Comparison of ENCODE assay signal across 7 mouse cellular contexts in genomic region chr2:116062251-116062651, GRCm38 (mm10). TPM values are rescaled to one million over a fixed set of nuclear protein-coding genes. Genes with fewer than 3 reads are reported as not detected.
A peak's percentile ranks its signal among the peaks of the same experiment; 100 is the strongest.
DNase-seq lines count a peak whose midpoint lies in the region; ATAC-seq lines count a peak whose summit lies in the region.

No protein-coding gene starts in this region.

- H3K36me3 ChIP-seq in liver, embryonic 12.5 days, result no peaks in the 10 kb centered on the region
- no peaks in the 10 kb centered on the region for H3K36me3 ChIP-seq in neural tube, embryonic 15.5 days

- H3K27me3 ChIP-seq in liver, embryonic 12.5 days (replicated peaks), result peaks cover 99% of the 10 kb centered on the region
- no peaks in the 10 kb centered on the region for H3K27me3 ChIP-seq in neural tube, embryonic 15.5 days (replicated peaks)

- H3K4me3 ChIP-seq in liver, embryonic 12.5 days, result peak overlapping the region; percentile 59
- peak overlapping the region; percentile 61 for H3K4me3 ChIP-seq in neural tube, embryonic 15.5 days (replicated peaks)

- ATAC-seq in liver, embryonic 12.5 days, result no peak
- ATAC-seq in neural tube, embryonic 15.5 days (ENCODE audit: low FRiP score), result no peak

- H3K27ac ChIP-seq in liver, embryonic 12.5 days, result peak overlapping the region; percentile 27
- peak overlapping the region; percentile 94 for H3K27ac ChIP-seq in neural tube, embryonic 15.5 days (replicated peaks)

- H3K4me2 ChIP-seq in liver, embryonic 12.5 days, result peak overlapping the region; percentile 68
- H3K4me2 ChIP-seq in neural tube, embryonic 15.5 days, result peak overlapping the region; percentile 81

- WGBS in liver, embryonic 12.5 days (ENCODE audit: insufficient replicate concordance), result 1% methylated on average over 20 of the region's 20 CpGs
- WGBS in neural tube, embryonic 15.5 days, result 1% methylated on average over 20 of the region's 20 CpGs

- peak overlapping the region; percentile 62 for H3K9ac ChIP-seq in liver, embryonic 12.5 days
- H3K9ac ChIP-seq in neural tube, embryonic 15.5 days (replicated peaks), result peak overlapping the region; percentile 75

- no peaks in the 10 kb centered on the region for H3K9me3 ChIP-seq in liver, embryonic 12.5 days (replicated peaks)
- no peaks in the 10 kb centered on the region for H3K9me3 ChIP-seq in neural tube, embryonic 15.5 days (replicated peaks)

- H3K4me1 ChIP-seq in liver, embryonic 12.5 days, result peaks cover 8% of the 10 kb centered on the region
- H3K4me1 ChIP-seq in neural tube, embryonic 15.5 days, result peaks cover 56% of the 10 kb centered on the region

- DNase-seq in NIH3T3 (ENCODE audit: low read depth), result peak; percentile 74
- peak; percentile 67 for DNase-seq in embryo, embryonic 9.5 days (ENCODE audit: extremely low spot score)
- peak; percentile 51 for DNase-seq in heart, postnatal 4 days
- no peak for DNase-seq in spleen, postnatal 4 days (ENCODE audit: low spot score in 2 of 2)
- no peak for DNase-seq in cerebellum, adult 18-20 months

RNA-seq across cellular contexts. Expression of gene Meis2, which starts 3.4 kb away (rescaled TPM):
- total RNA-seq in heart, postnatal 4 days (2021), result 10 to 100 TPM; 33.2 to 36.6 TPM
- polyA plus RNA-seq in liver, embryonic 12.5 days (2016; fragmentation: Nextera tagmentation; extraction: Ambion mirVana), result 5.9 and 6.0 TPM in 2 replicates
- polyA plus RNA-seq in neural tube, embryonic 15.5 days (2015; fragmentation: Nextera tagmentation; extraction: Ambion mirVana), result 74.4 and 95.5 TPM in 2 replicates

Comparison
In these comparisons a context has a peak if more than half of its experiments do, and no peak if none do; other contexts are left out.
1. DNase-seq: peak in NIH3T3 (single experiment), embryo, embryonic 9.5 days (single experiment) and heart, postnatal 4 days (single experiment); none in spleen, postnatal 4 days (0 of 2) and cerebellum, adult 18-20 months (0 of 2).
2. RNA of gene Meis2, which starts 3.4 kb away (polyA plus RNA-seq): 74.4 to 95.5 TPM in neural tube, embryonic 15.5 days; 5.9 to 6.0 TPM in liver, embryonic 12.5 days; every median in the first group is over 10 times any median in the second.